Mouse (Mus musculus) frontal cortex, postnatal 36 days (tissue): ENCODE measurements around the gene Calcoco1.

ENCODE experiments used
- DNase-seq, 2 experiments: peaks; one replicate each; pipeline ENCODE4 v3.0.0; 2022; ENCODE audit warnings: low spot score in 2 of 2

Calcoco1 gene

GRCm38 (mm10) chr15:102721980-102722475, at the start of gene Calcoco1:
Gene Calcoco1 (minus strand): TSS chr15:102722178.
- peak; percentile 94 to 96 for DNase-seq

- no peak for DNase-seq
Measured at GRCm38 (mm10) chr15:102770866-102771265, 48.9 kb upstream of the Calcoco1 start.

GRCm38 (mm10) chr15:102765207-102765606, 43.2 kb upstream of the Calcoco1 start:
- DNase-seq, result no peak

- DNase-seq, result peak in 1 of 2 experiments; percentile 61
Measured at GRCm38 (mm10) chr15:102761745-102762378, 39.9 kb upstream of the Calcoco1 start.

GRCm38 (mm10) chr15:102757686-102758085, 35.7 kb upstream of the Calcoco1 start:
- DNase-seq, result no peak

- DNase-seq, result no peak
Measured at GRCm38 (mm10) chr15:102755053-102755452, 33.1 kb upstream of the Calcoco1 start.

GRCm38 (mm10) chr15:102754361-102754760, 32.4 kb upstream of the Calcoco1 start:
- DNase-seq, result no peak

- DNase-seq, result no peak
Measured at GRCm38 (mm10) chr15:102753170-102753569, 31.2 kb upstream of the Calcoco1 start.

GRCm38 (mm10) chr15:102752164-102752563, 30.2 kb upstream of the Calcoco1 start:
- DNase-seq, result no peak

- DNase-seq, result no peak
Measured at GRCm38 (mm10) chr15:102750241-102750640, 28.3 kb upstream of the Calcoco1 start.

- no peak for DNase-seq
Measured at GRCm38 (mm10) chr15:102749103-102749502, 27.1 kb upstream of the Calcoco1 start.

- DNase-seq, result no peak
Measured at GRCm38 (mm10) chr15:102747853-102748252, 25.9 kb upstream of the Calcoco1 start.

- DNase-seq, result no peak
Measured at GRCm38 (mm10) chr15:102747286-102747640, 25.3 kb upstream of the Calcoco1 start.

- DNase-seq, result peak; percentile 72 to 79
Measured at GRCm38 (mm10) chr15:102746488-102747285, 24.7 kb upstream of the Calcoco1 start.

GRCm38 (mm10) chr15:102746126-102746487, 24.1 kb upstream of the Calcoco1 start:
- no peak for DNase-seq

- no peak for DNase-seq
Measured at GRCm38 (mm10) chr15:102745387-102745786, 23.4 kb upstream of the Calcoco1 start.

- no peak for DNase-seq
Measured at GRCm38 (mm10) chr15:102744831-102745230, 22.9 kb upstream of the Calcoco1 start.

- no peak for DNase-seq
Measured at GRCm38 (mm10) chr15:102744416-102744815, 22.4 kb upstream of the Calcoco1 start.

- no peak for DNase-seq
Measured at GRCm38 (mm10) chr15:102743996-102744395, 22.0 kb upstream of the Calcoco1 start.

- DNase-seq, result no peak
Measured at GRCm38 (mm10) chr15:102743196-102743595, 21.2 kb upstream of the Calcoco1 start.

GRCm38 (mm10) chr15:102742589-102742988, 20.6 kb upstream of the Calcoco1 start:
- peak; percentile 86 to 94 for DNase-seq

GRCm38 (mm10) chr15:102739520-102740297, 17.7 kb upstream of the Calcoco1 start:
- peak in 1 of 2 experiments; percentile 75 for DNase-seq
